Mouse (Mus musculus) kidney, embryonic 16.5 days (tissue): ENCODE measurements around the gene Pknox1. TPM values are rescaled to one million over a fixed set of nuclear protein-coding genes. Genes with fewer than 3 reads are reported as not detected.

Source experiments
- microRNA-seq: library from miRNA; unstranded; fragments of <30 nt; microRNA quantifications from one replicate; pipeline ENCODE4, GENCODE M21; 2016
- polyA plus RNA-seq: library from polyadenylated mRNA; unstranded; fragments of >200 nt; fragmentation: Nextera tagmentation; extraction: Ambion mirVana; gene quantifications from 2 replicates; pipeline ENCODE4 v1.2.1, GENCODE M21; 2015

Gene Pknox1
- polyA plus RNA-seq, 1 experiment from 2014 or later, result 38.2 TPM

Small RNA genes lying within 50 kb of the gene (microRNA-seq; reads per million reads assigned to microRNA genes)
- not detected for gene Gm24970

Other genes with a start within 250 kb of the Pknox1 start
- gene Pde9a, start 178.5 kb upstream of the Pknox1 start, polyA plus RNA-seq, result 34.9 and 36.5 TPM in 2 replicates
- 51.6 and 57.8 TPM in 2 replicates for gene Wdr4, start 44.8 kb upstream of the Pknox1 start, polyA plus RNA-seq
- gene Ndufv3, start 44.6 kb upstream of the Pknox1 start, polyA plus RNA-seq, result 262 and 271 TPM in 2 replicates
- 3.8 and 5.0 TPM in 2 replicates for gene Cbs, start 72.5 kb downstream of the Pknox1 start, polyA plus RNA-seq
- 262 and 338 TPM in 2 replicates for gene U2af1, start 94.2 kb downstream of the Pknox1 start, polyA plus RNA-seq
- not detected in 2 replicates for gene Cryaa, start 113.1 kb downstream of the Pknox1 start, polyA plus RNA-seq